Mouse (Mus musculus) left cerebral cortex, postnatal 25 days (tissue): ENCODE data around the gene Tdrd6. TPM values are rescaled to one million over a fixed set of nuclear protein-coding genes. Genes with fewer than 3 reads are reported as not detected.
A peak's percentile ranks its signal among the peaks of the same experiment; 100 is the strongest.

Experiments
- DNase-seq, 2 experiments: peaks; one replicate each; pipeline ENCODE4 v3.0.0; 2022; ENCODE audit warnings: low spot score in 2 of 2, mixed read lengths in 1 of 2
- intact Hi-C: fragments of 180-260 bp; cut with DNase I; formaldehyde crosslinking; loops from one replicate; pipeline ENCODE4 v1.15.1; 2025
- total RNA-seq, 2 experiments: library from RNA; stranded (reverse); gene quantifications; 2 replicates each; pipeline ENCODE4 v1.2.3; 2021

The Tdrd6 gene
- total RNA-seq, 2 experiments from 2014 or later = 0.25 to 0.50 TPM

GRCm38 (mm10) chr17:43622076-43622475 lies 8.0 kb downstream of the Tdrd6 start:
- no peak for DNase-seq
- intact Hi-C loops = no loop called here

DNA sequence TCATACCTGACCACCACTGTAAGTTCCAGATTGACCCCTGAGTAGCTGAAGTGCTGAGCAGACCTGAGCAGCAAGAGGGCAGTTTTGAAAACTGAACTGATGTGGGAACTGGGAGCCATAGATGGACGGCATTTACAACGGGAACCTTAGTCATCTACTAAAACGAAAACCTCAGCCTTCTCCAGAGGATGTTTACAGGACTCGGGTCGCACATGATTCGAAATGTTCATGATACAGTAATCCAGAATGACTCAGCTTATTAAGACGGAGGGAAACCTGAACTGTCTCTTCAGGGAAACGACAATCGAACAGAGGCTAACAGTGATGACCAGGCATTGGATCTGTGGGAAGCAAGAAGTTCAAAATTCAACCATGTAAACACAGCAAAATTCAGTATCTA lies 10.9 kb downstream of the Tdrd6 start:
- intact Hi-C loops = no loop called here
- no peak for DNase-seq

- intact Hi-C loops = no loop called here
Measured at GRCm38 (mm10) chr17:43612221-43612620, 17.9 kb downstream of the Tdrd6 start.

DNA sequence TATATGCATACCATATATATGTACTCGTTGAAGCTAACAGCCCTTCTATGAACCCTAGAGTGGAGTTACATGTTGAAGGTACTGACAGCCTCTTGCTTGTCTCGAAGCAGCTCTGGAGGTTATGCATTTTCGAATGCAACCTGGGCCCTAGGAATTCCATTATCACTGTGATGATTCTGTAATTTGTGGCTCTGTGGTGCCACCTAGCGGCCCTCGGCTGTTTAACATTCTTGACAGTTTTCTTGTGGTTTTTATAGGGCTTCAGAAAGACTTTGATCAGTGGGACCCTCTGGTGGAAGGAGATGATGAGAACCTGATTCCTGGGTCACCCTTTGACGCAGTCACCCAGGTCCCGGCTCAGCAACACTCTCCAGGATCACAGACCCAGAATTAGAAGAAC lies 18.5 kb downstream of the Tdrd6 start:
- intact Hi-C loops = loop anchor here (1.0 kb wide), 2 partner anchors 93 to 346 kb away; no protein-coding TSS in a partner anchor
- DNase-seq = peak; percentile 64 to 65

More at GRCm38 (mm10) chr17:43612221-43612620, 17.9 kb downstream of the Tdrd6 start:
- no peak for DNase-seq

DNA sequence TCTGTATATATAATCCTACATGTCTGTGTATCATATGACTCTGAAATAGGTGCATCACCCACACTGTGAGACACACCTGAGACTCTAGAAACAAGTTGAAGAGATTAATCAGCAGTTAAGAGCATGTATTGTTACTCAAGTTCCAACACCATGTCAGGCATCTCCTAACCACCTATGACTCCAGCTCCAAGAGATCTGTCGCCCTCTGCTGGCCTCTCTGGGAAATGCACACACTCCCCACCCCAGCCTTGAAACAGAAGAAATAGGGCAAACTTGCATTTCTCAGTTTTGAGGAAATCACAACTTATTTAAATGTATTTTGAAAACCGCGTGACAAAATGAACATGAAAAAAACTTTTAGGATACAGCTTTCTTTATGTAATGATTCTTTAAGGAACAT lies 23.4 kb downstream of the Tdrd6 start:
- peak; percentile 49 to 68 for DNase-seq
- intact Hi-C loops = loop anchor here (1.0 kb wide), 1 partner anchor 88 kb away; no protein-coding TSS in a partner anchor

DNA sequence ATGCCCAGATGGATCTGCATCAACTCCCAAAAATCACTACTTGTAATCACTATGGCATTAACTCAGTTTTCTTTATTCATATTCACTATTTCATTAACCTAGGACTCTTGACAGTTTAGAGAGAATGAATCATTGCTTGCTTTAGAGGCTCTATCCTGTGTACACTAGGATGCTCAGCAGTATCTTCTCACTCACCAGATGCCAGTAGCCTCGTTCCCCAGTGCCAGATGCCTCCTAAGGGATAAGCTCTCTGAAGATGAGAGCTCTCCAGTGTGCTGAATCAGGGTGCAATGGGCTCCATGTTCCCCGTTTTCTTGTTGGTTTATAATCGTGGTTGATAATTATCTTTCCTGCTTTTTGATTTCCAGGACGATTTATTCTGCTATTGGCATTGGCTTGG lies 31.4 kb downstream of the Tdrd6 start:
- intact Hi-C loops = no loop called here
- peak in 1 of 2 experiments; percentile 33 for DNase-seq

- DNase-seq = no peak
- intact Hi-C loops = no loop called here
Measured at GRCm38 (mm10) chr17:43597742-43598141, 32.4 kb downstream of the Tdrd6 start.

DNA sequence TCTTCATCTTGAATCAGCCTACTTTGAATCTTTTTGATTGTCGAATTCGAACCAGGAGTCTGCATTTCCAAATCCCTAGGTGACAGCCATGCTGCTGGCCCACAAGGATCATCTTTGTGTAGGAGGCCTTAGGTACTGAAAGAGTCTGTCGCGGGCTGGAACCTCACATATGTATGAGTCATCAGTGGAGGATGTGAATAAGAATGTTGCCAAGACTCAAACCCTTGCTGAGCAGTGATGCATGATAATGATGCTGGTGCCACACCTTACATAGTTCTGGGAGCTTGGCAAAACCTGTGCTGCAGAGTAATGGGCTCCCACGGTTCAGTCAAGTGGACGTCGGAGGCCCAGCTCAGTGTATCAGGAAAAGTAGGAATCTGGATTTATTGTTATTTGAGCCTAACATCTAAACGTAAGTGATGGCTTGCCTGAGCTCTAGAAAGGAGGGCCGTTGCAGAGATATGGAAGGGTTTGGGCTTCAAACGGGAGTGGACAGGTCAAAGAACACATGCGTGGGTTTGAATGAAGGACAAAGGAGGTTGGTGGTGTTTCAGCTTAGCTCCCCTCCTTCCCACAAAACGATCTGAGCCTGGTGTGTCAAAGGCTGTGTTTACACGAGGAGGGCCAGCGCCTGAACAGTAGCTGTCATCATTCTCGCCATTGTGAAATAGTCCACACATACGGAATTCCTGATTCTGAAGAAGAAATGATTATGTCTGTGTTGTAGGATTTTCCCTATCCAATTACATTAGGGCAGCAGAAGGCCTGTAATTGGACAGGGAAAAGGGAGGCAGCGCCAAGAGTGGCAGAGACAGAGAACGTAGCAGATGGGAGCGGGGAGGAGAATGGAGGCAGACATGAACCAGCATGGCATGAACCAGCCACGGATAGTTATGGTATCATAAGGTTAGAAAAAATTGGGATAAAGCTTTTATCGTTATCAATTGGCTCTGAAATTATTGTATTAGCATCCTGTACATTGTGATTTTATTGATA lies 37.5 kb downstream of the Tdrd6 start:
- intact Hi-C loops = no loop called here
- DNase-seq = peak; percentile 14 to 89

GRCm38 (mm10) chr17:43590531-43590930 lies 39.6 kb downstream of the Tdrd6 start:
- no peak for DNase-seq
- intact Hi-C loops = no loop called here

- intact Hi-C loops = no loop called here
- no peak for DNase-seq
Measured at GRCm38 (mm10) chr17:43589750-43590149, 40.3 kb downstream of the Tdrd6 start.

DNA sequence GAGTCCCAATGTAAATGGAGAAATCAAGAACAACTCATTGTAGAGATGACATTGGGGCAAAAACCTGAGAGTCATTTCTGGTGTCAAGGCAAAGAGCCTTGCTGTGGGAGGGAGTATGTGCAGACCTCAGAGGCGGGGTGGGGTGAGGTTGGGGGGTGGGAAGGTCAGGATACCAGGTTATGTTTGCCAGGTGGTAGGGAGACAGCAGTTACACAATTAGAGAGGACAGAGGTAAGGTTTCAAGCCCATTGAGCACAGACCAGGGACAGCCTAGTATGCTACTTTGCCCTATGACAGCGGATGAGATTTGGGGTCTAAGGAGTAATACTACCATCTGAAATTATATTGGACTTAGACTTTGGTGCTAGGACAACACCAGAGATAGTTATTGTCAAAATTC lies 42.8 kb downstream of the Tdrd6 start:
- intact Hi-C loops = no loop called here
- no peak for DNase-seq

DNA sequence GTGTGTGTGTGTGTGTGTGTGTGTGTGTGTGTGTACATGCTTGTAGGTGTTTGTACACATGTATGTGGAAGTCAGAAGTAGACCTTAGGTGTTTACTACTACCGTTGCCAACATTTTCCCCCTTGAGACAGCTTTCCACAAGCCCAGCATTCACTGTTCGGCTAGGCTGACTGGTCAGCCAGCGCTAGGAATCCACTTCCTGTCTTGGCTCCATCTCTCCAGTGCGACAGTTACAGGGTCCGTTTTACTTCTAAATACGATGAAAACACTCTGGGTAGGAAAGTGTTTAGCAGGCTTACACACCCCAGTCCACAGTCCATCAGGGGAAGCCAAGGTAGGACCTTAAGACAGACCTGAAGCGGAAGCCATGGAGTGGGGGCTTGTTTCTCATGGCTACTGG lies 45.3 kb downstream of the Tdrd6 start:
- DNase-seq = no peak
- intact Hi-C loops = no loop called here

GRCm38 (mm10) chr17:43581012-43581467 lies 49.1 kb downstream of the Tdrd6 start:
- intact Hi-C loops = no loop called here
- peak; percentile 6 to 51 for DNase-seq

DNA sequence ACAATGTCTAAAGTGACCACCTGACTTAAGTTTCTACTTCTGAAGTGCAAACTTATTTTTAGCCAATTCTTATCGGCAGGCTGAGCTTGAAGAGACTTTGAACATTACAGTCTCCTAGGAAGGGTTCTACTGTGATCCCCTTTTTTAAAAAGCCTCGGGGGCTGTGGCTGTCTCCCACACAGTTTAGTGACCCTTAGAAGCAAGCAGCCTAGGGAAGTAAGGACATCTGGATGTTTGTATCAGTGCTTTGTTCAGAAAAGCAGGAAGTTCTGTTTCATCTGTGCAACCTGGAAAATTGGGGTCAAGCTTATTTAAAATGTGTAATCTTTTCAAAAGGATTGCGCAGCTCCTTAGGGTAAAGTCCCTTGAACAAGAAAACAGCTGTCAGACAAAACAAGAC lies 49.6 kb downstream of the Tdrd6 start:
- DNase-seq = no peak
- intact Hi-C loops = no loop called here

DNA sequence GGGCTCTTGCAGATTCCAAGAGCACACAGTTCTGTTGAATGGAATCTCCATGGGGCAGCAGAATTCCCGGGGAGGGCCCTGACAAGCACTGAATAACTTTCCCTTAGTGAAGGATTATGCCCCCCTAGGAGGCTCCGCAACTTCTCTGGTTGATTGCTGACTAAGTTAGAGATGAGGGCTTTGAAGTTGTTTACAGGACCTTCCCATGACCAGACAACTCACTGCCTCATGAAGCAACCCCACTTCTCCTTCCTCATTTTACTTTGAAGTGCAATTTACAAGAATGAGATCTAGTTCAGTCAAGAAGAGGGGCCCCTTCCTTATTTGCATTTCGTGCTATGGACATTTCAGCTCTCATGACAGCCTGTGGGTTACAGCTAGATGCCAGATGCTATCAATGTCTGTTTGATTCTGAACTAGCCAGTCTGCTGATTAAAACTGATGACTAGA lies 56.5 kb downstream of the Tdrd6 start:
- intact Hi-C loops = no loop called here
- no peak for DNase-seq

DNA sequence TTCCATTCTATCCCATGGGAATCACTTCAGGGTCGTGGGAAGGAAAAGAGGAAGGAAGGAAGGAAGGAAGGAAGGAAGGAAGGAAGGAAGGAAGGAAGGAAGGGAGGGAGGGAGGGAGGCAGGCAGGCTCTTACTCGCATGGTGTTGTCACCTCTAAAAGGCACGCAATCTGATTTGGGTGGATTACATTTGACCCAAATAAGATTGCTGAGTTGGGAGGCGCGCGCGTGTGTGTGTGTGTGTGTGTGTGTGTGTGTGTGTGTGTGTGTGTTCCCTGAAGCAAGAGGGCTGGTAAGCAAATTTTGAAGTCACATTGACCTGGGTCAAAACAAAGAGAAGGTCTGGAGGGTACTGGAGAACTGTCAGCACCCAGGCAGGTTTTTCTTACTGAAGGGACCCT lies 60.8 kb downstream of the Tdrd6 start:
- intact Hi-C loops = no loop called here

GRCm38 (mm10) chr17:43567992-43568888 lies 61.9 kb downstream of the Tdrd6 start, which contains the start of gene Pla2g7:
Gene Pla2g7 (plus strand): TSS chr17:43568098.
- intact Hi-C loops = no loop called here

More for the DNA sequence above, 60.8 kb downstream of the Tdrd6 start:
- DNase-seq = no peak

GRCm38 (mm10) chr17:43567593-43567991 lies 62.5 kb downstream of the Tdrd6 start:
- DNase-seq = peak in 1 of 2 experiments; percentile 50
- intact Hi-C loops = no loop called here

More at GRCm38 (mm10) chr17:43567992-43568888, 61.9 kb downstream of the Tdrd6 start, which contains the start of gene Pla2g7:
- DNase-seq = peak; percentile 55 to 58
